Mouse (Mus musculus) olfactory bulb, adult 2 months (tissue): ENCODE data around the gene Mapk6.

Experiments used
- CTCF ChIP-seq: fragments of 200-500 bp; IDR thresholded peaks from 2 replicates; pipeline ENCODE4 v1.5.1; 2012; ENCODE audit warnings: low read depth, mild to moderate bottlenecking, low read length, moderate library complexity; ENCODE audit not compliant: insufficient read depth
- POLR2A ChIP-seq: fragments of 200-500 bp; IDR thresholded peaks from 2 replicates; pipeline ENCODE4 v1.6.1; 2012; ENCODE audit warnings: mild to moderate bottlenecking, low read depth, low read length, moderate library complexity; ENCODE audit not compliant: insufficient read depth

DNA sequence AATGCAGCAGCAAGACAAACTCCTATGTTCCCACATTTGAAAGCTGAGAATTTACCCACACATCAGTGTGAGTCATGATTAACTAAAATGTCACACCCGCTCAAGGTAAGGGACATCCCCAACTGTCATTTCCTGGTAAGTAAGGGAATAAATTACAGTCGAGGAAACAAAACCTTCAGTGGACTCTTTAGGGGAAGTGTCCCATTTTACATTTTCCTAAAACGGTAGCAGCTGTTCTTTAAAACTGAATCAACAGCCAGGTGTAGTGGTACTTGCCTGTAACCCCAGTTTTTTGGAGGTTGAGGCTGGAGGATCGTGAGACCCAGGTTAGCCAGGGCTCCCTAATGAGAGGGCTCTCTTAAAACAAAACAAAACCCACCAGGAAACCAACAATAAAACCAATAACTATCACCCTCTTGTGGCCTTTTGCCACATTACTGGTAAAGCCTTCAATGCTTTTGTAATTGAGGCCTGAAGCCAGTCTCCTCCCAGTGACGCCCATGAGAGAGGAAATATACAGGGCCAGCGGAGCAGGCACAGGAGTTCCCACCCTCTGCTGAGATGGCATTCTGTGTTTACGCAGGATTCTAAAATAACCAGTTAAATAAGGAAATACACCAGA lies 24.5 kb upstream of the Mapk6 start:
- TF ChIP-seq CTCF (no peak), POLR2A (no peak)
